Mouse (Mus musculus) cerebellum, adult 11-12 months (tissue): Measurements from ENCODE around the gene Chmp1a.
"Not testable (repeated sequence)": the region's sequence is repeated elsewhere in the genome, so short reads cannot be mapped to it uniquely, and the experiment has no call there.

ENCODE experiments used
- DNase-seq: peaks from one replicate; pipeline ENCODE4 v3.0.0; 2022

Gene Chmp1a

DNA sequence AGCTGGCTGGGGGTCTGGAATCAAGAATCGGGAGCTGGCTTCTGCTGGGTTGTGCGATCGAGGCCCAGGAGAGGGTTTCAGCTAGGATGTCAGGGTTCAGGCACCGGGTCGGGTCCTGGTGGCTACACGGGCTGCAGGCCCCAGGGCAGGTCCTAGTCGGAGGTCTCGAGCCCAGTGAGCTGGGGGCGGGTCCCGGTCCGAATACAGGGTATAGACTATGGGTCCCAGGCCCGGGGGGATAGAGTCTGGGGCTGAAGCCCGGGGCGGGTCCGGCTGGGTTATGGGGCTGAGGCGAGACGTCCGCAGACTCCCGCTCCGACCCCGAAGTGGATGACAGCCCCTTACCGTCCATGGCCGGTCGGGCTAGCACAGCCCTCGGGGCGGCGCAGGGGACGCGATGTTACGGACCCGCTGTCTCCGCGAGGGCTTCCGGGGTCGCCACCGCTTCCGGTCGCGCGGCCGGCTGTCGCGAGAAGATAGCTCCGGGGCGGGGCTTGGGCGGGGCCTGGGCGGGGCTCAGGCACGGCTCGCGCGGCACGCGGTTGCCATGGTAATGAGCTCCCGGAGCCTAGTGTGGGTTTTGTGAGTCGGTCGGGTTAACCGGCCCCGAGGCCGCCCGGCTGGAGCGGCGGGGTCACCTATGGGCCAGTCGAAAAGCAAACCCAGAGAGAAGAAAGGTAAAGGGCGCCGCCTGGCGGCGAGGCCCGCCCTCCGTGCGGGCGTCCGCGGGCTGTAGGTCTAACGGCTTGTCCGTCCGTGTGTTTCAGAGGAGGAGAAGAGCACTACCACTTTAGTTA, at the start of gene Chmp1a, which contains the start of gene Spata33:
Gene Chmp1a, minus strand, starts transcription at position 443 of the 797 bp plus-strand sequence.
Gene Spata33, plus strand, starts transcription at position 512 of the 797 bp plus-strand sequence.
- DNase-seq: peak; percentile 90

DNA sequence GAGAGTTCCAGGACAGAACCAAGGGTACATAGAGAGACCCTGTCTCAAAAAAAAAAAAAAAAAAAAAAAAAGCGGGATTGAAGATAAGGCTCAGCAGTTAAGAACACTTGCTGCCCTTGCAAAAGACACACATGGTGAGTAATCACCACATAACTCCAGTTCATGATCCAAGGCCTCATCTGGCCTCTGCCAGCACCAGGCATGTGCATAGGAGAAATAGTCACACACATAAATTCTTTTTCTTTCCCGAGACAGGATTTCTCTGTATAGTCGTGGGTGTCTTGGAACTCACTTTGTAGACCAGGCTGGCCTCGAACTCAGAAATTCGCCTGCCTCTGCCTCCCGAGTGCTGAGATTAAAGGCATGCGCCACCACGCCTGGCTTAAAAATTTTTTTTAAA, 45.0 kb upstream of the Chmp1a start:
- not testable (repeated sequence) for DNase-seq

DNA sequence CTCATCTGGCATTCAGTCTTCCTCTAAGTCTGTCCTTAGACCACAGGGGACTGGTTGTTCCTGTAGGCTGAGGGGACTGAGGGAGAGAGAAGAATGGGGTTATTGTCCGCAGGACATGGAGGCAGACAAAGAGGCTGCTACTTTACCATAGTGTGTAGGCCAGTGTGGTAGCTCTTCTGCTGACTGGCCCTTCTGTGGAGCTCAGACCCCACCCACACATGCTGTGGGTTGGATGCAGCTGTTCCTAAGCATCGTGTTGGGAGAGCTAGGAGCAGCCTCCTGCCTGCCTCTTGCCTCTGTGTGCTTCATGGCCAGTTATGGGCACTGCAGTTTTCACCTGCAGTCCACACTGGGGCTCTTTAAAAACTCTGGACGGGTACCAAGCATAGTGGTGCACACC, 44.6 kb upstream of the Chmp1a start:
- no peak for DNase-seq

DNA sequence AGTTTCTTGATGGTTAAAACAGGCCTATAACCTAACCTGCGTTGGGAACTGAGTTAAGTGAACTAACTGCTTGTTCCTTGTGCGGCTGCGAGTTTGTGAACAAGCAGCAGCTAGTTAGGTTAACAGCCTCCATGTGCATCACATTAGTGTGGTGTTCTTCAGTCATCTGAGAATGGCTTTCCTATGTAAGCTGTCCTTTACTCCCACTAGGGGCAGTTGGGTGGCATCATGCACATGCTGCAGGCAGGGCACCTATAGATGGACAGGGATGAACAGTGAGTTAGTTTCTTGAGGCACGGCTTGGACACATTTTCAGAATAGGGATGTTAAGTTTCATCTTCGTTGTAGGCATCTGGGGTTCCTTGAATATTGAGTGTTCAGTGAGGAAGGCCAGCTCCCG, 42.6 kb upstream of the Chmp1a start:
- no peak for DNase-seq

DNA sequence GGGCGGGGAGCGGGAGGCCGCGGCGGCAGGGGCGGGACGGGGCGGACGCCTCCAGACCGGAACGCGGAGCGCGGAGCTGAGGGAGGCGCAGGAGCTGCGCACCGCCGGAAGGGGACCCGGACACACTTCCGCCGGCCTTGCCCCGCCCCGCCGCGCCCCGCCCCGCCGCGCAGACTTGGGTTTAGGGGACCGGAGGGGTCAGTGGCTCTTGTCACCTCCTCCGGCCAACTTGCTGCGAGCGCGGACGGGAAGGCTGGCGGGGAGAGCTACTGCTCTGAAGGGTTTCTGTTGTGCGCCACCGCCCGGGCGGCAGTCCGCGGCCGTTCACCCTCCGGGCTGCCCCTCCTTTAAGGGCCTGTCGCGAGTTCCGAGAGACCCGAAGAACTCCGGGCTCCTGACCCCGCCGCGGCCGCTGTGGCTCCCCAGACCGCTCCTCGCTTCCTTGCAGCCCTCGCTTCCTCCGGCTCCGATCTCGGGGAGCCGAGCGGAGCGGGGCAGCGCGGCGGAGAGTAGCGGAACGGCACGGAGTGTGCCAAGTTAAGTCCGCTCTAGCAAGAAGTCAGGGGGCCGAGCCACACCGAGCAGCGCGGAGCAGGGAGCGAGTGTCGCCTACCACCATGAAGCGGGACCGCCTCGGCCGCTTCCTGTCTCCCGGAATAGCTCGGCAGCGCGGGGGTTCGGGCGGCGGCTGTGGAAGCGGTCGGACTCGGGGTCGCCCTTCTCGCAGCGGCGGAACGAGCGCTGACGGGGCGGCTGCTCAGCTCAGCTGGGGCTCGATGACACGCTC, 41.7 kb upstream of the Chmp1a start, which contains the start of the genes Zfp276 and Vps9d1:
Gene Zfp276, plus strand, starts transcription at position 97 of the 787 bp plus-strand sequence.
Gene Vps9d1, minus strand, starts transcription at position 250 of the 787 bp plus-strand sequence.
- peak; percentile 78 for DNase-seq

DNA sequence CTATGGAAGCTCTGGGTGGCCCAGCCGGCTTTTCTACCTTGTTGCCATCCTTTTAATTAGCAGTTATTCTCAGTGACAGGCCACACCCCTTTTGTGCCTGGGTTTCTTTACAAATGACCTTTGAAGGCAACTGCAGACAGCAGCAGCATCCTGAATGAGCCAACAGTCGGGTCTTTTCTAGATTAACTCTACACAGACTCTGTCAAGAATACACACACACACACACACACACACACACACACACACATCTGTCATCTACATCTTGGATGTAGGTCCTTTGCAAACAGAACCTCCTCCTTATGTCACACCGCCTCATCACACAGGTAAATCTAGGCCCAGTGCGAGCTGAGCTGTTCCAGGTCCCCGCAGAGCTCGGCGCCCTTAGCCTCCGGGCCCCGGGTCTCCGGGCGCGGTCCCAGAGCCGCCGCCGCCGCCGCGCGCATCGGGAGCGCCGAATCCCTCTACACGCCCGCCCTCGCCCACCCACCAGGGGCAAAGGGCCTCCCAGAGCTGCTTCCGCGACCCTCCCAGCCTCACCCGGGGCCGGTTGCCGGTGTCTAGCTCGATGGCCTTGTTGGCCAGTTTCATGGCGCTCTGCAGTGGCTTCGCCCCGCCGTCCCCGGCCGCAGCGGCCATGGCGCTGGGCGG, 41.0 kb upstream of the Chmp1a start:
- DNase-seq: no peak

DNA sequence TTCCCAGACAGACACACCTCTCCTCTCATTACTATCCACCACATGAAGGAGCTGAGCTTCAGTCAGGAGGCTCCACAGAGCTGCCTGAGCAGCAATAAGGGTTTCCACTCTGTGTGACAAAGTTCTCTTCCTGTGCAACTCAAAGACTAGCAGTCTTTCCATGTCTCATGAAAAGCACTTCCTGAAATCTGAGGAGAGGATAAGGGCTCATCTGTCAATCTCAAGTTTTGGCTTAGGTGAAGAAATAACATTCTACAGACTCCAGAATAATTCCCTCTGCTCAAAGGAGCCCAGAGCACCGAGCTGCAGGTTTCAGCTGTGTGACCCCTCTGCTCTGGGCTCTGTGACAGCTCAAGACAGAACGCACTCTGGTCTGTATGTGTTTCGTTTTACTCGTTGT, 40.4 kb upstream of the Chmp1a start:
- no peak for DNase-seq

DNA sequence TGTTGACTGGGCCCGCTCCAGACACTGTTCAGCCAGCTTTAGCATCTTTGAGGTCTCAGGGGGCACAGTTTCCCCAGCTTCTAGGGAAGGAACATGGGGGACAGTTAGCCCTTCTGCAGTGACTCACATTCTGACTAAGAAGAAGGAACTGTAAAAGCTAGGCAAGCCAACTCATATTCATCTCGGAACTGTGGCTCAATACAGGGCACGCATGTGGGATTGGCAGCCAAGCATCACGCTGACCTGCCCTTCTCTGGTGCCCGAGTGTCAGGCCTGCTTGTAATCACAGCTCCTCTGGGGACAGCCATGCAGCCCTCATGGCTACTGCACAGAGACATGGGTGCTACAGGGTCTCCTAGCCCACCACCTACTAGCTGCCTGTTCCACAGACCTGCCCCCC, 38.4 kb upstream of the Chmp1a start:
- no peak for DNase-seq

DNA sequence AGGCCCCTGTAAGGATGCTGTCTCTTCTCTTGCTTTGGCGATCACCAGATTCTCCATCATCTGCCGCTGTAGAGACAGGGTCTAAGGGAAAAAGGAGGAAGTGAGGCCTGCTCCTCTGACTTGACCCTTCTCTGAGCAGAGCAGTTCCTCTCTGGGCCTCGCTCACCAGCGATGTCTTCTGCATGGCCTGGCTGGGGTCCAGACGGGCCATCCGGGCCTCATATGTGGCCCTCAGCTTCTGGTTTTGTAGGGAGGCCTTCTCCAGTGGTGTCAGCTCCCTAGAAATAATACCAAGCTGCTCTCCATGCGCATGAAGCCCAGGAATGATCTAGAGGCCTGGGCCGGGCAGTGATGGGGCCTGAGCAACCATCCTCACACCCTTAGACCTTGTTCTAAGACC, 36.0 kb upstream of the Chmp1a start:
- no peak for DNase-seq

DNA sequence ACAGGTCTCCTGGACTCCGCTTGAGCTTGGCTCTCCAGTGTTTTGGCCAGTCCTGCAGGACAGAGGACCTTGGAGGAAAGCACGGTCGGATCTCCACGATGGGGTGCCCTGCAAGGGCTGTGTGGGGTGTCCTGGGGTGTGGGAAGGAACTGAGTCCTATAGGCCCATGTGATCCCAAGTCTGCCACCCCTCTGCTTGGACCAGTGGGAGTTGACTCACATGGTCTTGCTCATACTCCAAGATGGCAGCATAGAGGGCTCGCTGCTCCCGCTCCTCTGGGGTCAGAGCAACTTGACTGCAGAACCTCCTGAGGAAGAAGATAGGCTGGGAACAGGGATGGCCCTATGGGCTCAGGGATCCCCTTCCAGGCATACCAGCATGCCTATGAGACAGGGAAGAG, 35.2 kb upstream of the Chmp1a start:
- no peak for DNase-seq

DNA sequence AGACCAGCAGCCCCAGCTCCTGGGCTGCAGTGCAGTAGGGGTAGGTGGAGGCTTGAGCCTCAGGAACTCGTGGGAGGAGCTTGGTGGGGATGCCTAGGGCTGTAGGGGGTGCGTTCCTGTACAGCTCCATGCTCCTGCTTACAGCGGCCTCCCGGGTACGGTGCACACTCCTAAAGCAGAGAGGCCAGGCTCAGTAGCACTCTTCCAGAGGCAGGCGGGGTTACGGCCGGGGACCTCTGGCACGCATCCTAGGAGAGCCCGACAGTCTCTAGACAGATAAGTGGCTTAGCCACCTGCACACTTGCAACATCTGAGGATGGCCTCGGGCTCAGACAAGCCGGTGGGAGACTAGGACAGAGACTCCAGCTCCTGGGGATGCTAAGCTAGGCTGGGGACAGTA, 33.0 kb upstream of the Chmp1a start:
- no peak for DNase-seq

DNA sequence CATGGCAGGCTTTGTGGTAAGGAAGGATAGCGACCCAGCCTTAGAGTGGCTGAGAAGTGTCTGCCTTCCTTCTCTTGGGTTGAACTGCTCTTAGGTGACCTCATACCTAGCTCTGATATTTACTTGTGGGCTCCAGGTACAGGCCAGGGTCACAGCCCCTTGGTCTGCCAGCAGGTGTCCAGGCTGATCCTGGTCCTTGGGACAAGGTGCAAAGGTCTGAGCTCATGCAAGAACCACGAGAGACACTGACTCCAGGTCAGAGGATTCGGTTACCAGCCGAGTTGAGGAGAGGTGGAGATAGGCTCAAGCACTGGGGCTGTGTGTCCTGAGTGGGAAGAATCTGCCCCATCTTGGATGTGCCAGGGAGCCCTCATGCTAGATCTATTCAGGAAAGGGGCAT, 31.8 kb upstream of the Chmp1a start:
- no peak for DNase-seq

DNA sequence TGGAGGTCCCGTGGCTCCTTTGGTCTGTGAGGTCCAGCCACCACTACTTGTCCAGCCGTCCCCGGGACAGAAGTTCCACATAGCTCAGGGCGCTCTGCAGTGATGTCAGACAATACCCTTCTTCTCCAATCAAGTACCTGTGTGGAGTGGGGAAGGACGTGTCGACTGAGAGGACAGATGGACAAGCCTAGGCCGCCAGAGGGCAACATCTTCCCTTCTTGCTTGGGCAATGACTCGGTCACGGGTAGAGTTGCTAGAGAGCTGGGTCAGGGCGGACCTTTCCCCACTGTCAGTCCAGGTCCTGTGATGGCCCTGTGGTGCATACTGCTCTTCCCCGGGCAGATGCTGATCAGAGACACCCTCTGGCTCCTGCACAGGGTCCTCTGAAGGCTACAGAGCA, 30.5 kb upstream of the Chmp1a start:
- no peak for DNase-seq

DNA sequence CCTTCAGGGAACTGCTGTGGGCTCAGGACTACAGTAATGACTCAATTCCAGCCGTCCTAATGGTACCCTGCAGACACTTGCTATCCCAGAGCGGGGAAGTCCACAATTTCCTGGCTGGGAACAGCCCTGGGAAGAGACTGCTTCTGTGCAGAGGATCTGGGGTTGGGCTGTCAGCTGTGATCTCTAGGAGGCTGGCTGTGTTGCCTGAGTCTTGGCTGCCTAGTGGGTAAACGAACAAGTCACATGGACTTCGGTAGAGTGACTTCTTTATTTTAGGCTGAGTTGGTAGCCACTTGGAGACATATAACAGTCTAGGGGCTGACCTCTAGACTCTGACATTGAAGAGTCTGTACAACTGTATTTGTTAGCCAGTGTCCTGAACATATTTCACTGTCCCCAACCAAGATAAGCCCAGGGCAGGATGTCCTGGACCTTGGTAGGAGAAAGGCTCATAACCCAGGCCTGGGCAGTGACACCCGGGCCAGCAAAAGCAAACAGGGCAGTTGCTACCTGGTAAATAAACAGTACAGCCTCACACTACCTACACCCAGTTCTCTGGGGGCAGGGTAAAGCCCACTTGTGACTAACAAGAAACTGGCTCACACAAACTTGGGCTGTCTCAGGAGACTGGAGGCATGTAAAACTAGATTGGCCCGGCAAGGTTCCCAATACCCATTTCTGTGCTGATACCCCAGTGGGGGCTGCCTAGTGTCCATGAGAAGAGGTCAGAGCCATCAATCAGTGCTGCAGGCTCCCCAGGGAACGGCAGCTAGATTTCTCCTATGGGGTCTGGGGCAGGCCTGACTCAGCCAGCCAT, 29.8 kb upstream of the Chmp1a start:
- no peak for DNase-seq

DNA sequence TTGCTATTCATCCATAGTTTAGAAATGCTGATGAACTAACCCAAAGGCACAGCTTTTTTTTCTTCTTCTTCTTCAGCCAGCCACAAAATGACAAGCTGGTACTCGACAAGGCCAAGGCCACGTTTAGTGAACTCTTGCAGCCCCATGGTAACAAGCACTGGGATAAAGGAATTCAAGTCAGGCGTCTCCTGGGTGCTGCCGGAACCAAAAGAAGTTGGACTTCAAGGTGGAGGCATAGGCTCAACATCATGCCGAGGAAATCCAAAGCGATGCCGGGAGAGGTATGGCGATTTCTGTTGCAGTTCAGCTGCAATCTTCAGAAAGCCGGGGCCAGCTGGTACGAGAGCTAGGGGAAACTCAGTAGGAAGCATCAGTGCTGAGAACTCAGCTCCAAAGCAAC, 26.8 kb upstream of the Chmp1a start:
- no peak for DNase-seq

DNA sequence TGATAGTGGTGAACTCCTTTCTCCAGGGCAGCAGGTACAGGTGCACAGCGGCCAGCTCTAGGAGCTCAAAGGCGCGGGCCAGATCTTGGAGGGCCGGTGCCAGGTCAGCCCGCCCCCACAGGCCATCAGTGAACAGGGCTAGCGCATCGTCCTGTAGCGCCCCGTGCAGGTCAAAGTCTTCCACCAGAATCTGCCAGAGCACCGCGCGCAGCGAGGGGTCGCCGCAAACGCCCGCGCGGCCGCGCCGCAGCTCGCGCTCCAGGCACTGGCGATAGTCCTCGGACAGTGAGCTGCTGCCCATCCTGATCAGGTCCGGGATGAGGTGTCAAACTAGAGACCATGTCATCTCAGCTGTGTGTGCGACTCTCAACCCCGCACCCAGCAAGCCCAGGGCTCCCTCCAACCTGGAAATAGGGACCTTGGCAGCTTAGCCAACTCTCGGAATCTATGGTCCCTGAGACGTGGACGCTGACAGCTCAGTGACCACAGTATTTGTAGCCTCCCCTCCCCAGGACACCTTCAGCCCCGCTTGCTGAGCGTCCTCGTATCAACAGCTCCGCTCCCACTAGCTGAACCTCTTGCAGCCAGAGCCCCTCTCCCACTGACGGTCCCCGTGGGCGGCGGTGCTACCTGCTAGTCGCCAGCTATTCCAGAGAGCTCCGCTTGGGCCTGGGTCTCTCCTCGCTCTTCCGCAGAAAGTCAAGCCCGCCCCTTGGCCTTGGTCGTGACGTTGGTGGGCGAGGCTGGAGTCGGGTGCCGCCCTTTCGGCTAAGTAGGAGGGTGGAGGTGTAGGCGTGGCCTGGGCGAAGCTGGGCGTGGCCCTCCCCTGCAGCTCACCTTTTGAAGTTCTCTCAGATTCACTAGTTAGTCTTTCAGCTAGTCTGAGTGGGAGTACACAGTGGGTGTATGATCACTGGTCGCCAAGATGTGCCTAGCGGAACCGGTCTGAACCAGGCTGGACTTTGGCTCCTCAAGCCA, 23.2 kb upstream of the Chmp1a start, which contains the start of gene Spata2l:
Gene Spata2l, minus strand, starts transcription at position 714 of the 978 bp plus-strand sequence.
- peak; percentile 86 for DNase-seq

DNA sequence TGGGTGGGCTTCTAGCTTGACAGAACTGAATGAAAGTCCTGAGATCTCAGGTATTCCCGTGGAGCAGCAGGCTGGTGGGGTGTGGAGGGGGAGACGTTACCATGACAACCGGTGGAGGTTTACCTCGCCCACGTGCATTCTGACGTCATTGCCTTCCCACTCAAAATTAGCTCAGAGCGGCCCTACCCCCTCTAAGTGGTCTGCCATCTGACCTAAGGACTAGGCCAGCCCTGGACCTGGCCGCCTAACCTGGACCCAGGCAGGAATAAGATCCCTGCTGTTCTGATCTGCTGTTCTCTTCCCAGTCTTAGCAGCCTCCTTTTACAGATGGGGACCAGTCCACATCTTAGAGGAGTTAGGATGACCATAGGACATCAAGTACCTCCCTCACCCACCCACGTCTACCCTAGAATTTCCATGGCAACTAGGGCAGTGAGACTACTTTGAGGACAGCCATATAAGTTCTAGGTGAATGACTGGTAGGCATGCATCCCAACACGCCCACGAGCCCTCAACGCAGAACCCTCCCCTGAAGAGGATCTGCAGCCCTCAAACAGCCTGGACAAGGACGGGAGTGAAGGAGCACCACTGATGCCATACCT, 22.5 kb upstream of the Chmp1a start:
- DNase-seq: peak; percentile 68

DNA sequence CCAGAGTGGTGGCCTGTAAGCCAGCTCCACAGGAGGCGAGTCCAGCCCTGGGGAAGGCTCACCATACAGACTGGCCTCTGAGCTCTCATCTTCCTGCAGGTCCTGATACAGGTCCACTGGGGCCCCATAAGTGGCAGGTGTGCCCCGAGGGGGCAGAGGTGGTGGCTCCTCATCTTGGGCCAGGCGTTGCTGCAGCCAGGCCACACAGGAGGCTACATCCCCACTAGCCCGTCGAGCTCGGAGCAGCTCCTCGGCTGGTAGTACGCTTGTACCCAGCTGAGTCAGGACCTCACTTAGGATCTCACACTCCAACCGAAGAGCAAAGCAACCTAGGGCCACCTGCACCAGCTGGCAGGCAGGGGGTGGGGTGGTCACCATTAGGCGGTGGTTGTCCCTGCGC, 21.2 kb upstream of the Chmp1a start:
- no peak for DNase-seq

DNA sequence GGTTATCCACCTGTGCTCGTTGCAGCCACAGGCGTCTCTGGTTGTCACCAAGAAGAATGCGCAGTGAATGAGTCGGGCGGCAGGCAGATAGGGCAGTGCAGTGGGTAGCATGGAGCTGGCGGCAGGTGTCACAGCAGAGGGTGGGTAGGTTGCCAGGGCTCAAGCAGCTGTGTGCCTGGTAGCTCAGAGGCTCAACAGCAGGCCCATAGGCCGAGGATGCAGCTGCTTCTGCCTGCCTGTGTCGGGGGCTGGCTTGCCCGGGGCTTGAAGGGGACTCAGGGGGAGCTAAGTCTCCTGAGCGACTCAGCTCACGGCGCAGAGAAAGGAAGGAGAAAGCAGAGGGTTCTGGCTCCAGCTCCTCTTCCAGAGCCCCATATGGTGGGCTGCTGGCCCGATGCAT, 20.7 kb upstream of the Chmp1a start:
- DNase-seq: no peak

DNA sequence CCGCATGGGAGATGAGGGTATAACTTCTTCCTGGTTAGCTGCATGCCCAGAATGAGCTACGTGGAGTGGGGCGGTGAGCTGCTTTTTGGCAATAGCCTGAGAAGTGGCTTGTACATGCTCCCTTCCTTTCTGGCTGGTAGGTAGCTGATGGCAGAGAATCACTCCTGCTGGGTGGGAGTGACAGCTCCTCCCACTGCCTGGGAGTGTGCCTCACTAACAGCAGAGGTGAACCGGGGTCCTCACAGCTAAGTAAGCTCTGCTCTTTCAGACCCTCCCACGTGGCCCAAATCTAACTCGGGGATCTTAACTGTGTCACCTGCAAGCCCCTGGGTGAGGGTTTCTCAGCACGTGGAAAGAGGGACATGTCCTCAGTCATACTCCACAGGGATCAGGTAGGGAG, 20.0 kb upstream of the Chmp1a start:
- DNase-seq: no peak

DNA sequence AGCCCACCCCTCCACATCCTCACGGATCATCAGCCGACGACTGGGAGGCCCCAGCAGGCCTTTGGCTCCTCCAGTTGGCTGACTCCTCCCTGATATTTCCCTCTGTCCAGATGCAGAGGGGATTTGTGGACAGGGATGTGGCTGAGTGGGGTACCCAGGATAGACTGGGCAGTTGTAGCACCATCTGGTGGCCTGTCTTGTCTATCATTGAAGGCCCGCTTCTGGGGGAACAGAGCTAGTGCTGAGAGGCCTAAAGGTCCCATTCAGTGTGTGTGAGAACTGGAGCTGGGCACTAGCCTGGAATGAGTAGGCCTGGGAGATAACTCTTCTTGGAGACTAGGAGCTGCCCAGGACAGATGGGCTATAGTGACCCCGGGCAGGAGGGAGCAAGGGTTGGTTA, 19.2 kb upstream of the Chmp1a start:
- no peak for DNase-seq
